15 mouse cellular contexts compared by ENCODE assay signal in genomic region chr1:192522376-192523178, GRCm38 (mm10).
DNase-seq lines count a peak whose midpoint lies in the region; ATAC-seq and TF ChIP-seq lines count a peak whose summit lies in the region.
"Had no signal": no experiment of that assay in that cellular context is flagged by ENCODE, and none has a peak within 500 bp of the region (broad histone marks: within the 10 kb centered on the region; RNA-seq: fewer than 3 reads in every experiment).

No protein-coding gene starts in this region.

- no peak for TF ChIP-seq CTCF in gastrocnemius, adult 2 months (IDR thresholded peaks at IDR 0.05)
- no peak for TF ChIP-seq CTCF in liver, postnatal 0 days (IDR thresholded peaks at IDR 0.05; ENCODE audit: low read depth)
- no peak for TF ChIP-seq CTCF in intestine, postnatal 0 days (IDR thresholded peaks at IDR 0.05; ENCODE audit: low read depth)

- 38% methylated on average over 12 of the region's 12 CpGs for WGBS in midbrain, embryonic 12.5 days
- 63% methylated on average over 12 of the region's 12 CpGs for WGBS in liver, postnatal 0 days (ENCODE audit: insufficient replicate concordance)
- WGBS in intestine, postnatal 0 days = 53% methylated on average over 12 of the region's 12 CpGs

- no peak overlapping the region for H3K4me2 ChIP-seq in midbrain, embryonic 12.5 days (replicated peaks)
- H3K4me2 ChIP-seq in liver, postnatal 0 days (ENCODE audit: low read depth, low read length) = no peak overlapping the region
- H3K4me2 ChIP-seq in intestine, postnatal 0 days (replicated peaks; ENCODE audit: low read depth) = no peak overlapping the region
- H3K4me2 ChIP-seq: limb, embryonic 13.5 days had no signal

- H3K9ac ChIP-seq in midbrain, embryonic 12.5 days (replicated peaks) = no peak overlapping the region
- no peak overlapping the region for H3K9ac ChIP-seq in liver, postnatal 0 days (replicated peaks)
- no peak overlapping the region for H3K9ac ChIP-seq in intestine, postnatal 0 days (ENCODE audit: low read depth, low read length)
- H3K9ac ChIP-seq: limb, embryonic 13.5 days had no signal

- H3K4me3 ChIP-seq in midbrain, embryonic 12.5 days = no peak overlapping the region
- no peak overlapping the region for H3K4me3 ChIP-seq in gastrocnemius, adult 2 months
- no peak overlapping the region for H3K4me3 ChIP-seq in liver, postnatal 0 days (ENCODE audit: low read depth, low read length)
- H3K4me3 ChIP-seq in intestine, postnatal 0 days (ENCODE audit: low read depth, low read length) = no peak overlapping the region
- H3K4me3 ChIP-seq: embryonic facial prominence, embryonic 10.5 days; heart, embryonic 10.5 days; left cerebral cortex, adult 2 months; limb, embryonic 13.5 days had no signal

- H3K27me3 ChIP-seq in midbrain, embryonic 12.5 days = no peaks in the 10 kb centered on the region
- no peaks in the 10 kb centered on the region for H3K27me3 ChIP-seq in liver, postnatal 0 days (ENCODE audit: insufficient read depth, low read length)
- H3K27me3 ChIP-seq in intestine, postnatal 0 days (replicated peaks; ENCODE audit: control insufficient read depth, insufficient read depth, low read length) = no peaks in the 10 kb centered on the region
- H3K27me3 ChIP-seq: limb, embryonic 13.5 days had no signal

- intact Hi-C loops in gastrocnemius, adult 2 months (cut with DNase I) = no loop called here

- no peak overlapping the region for H3K27ac ChIP-seq in midbrain, embryonic 12.5 days (replicated peaks)
- no peak overlapping the region for H3K27ac ChIP-seq in gastrocnemius, adult 2 months
- no peak overlapping the region for H3K27ac ChIP-seq in liver, postnatal 0 days (ENCODE audit: low read depth)
- no peak overlapping the region for H3K27ac ChIP-seq in intestine, postnatal 0 days (ENCODE audit: low read depth, low read length)
- H3K27ac ChIP-seq: embryonic facial prominence, embryonic 10.5 days; left cerebral cortex, adult 2 months; limb, embryonic 13.5 days had no signal

- no peaks in the 10 kb centered on the region for H3K9me3 ChIP-seq in midbrain, embryonic 12.5 days
- no peaks in the 10 kb centered on the region for H3K9me3 ChIP-seq in liver, postnatal 0 days (ENCODE audit: low read length)
- no peaks in the 10 kb centered on the region for H3K9me3 ChIP-seq in intestine, postnatal 0 days (ENCODE audit: control insufficient read depth)
- H3K9me3 ChIP-seq: embryonic facial prominence, embryonic 10.5 days; heart, embryonic 10.5 days; limb, embryonic 13.5 days had no signal

- peaks cover 38% of the 10 kb centered on the region for H3K4me1 ChIP-seq in midbrain, embryonic 12.5 days
- no peaks in the 10 kb centered on the region for H3K4me1 ChIP-seq in liver, postnatal 0 days (ENCODE audit: insufficient read depth)
- H3K4me1 ChIP-seq in intestine, postnatal 0 days (replicated peaks; ENCODE audit: control insufficient read depth, insufficient read depth, low read length) = no peaks in the 10 kb centered on the region

- ATAC-seq in frontal cortex, adult (ENCODE audit: low TSS enrichment) = peak; percentile 53; the same call in 1 of the 2 replicates
- ATAC-seq in midbrain, embryonic 12.5 days (ENCODE audit: low FRiP score, low read depth) = peak; percentile 64
- no peak for ATAC-seq in liver, postnatal 0 days
- no peak for ATAC-seq in intestine, postnatal 0 days

- no peak for TF ChIP-seq EP300 in liver, postnatal 0 days (IDR thresholded peaks at IDR 0.05; ENCODE audit: low read depth)

- DNase-seq in frontal cortex, postnatal 25 days (ENCODE audit: low spot score in 2 of 2) = no peak
- peak; percentile 46 for DNase-seq in right cerebral cortex, adult 18-20 months
- DNase-seq in right cerebral cortex, postnatal 10 days (ENCODE audit: low spot score in 2 of 2) = no peak
- DNase-seq in gastrocnemius, adult 2 months = no peak
- DNase-seq in liver, postnatal 0 days = no peak
- DNase-seq: cerebellum, postnatal 10 days; lung, adult 2 months; thymus, adult 18-20 months had no signal

- no peaks in the 10 kb centered on the region for H3K36me3 ChIP-seq in midbrain, embryonic 12.5 days
- no peaks in the 10 kb centered on the region for H3K36me3 ChIP-seq in liver, postnatal 0 days (replicated peaks; ENCODE audit: insufficient read depth, low read length)
- no peaks in the 10 kb centered on the region for H3K36me3 ChIP-seq in intestine, postnatal 0 days (ENCODE audit: control insufficient read depth, insufficient read depth)
- H3K36me3 ChIP-seq: embryonic facial prominence, embryonic 10.5 days; heart, embryonic 10.5 days; limb, embryonic 13.5 days had no signal

Comparison
In these comparisons a context has a peak if more than half of its experiments do, and no peak if none do; other contexts are left out.
1. ATAC-seq: peak in frontal cortex, adult (single experiment) and midbrain, embryonic 12.5 days (single experiment); none in liver, postnatal 0 days (single experiment) and intestine, postnatal 0 days (single experiment).